Mouse (Mus musculus) frontal cortex, postnatal 10 days (tissue): ENCODE results near the gene Ndufab1.
A peak's percentile ranks its signal among the peaks of the same experiment; 100 is the strongest.
"Not testable (repeated sequence)": the region's sequence is repeated elsewhere in the genome, so short reads cannot be mapped to it uniquely, and the experiment has no call there.

Source experiments
- DNase-seq, 2 experiments: peaks; one replicate each; pipeline ENCODE4 v3.0.0; 2022; ENCODE audit warnings: low spot score in 2 of 2, mixed read lengths in 1 of 2

Ndufab1 gene

DNA sequence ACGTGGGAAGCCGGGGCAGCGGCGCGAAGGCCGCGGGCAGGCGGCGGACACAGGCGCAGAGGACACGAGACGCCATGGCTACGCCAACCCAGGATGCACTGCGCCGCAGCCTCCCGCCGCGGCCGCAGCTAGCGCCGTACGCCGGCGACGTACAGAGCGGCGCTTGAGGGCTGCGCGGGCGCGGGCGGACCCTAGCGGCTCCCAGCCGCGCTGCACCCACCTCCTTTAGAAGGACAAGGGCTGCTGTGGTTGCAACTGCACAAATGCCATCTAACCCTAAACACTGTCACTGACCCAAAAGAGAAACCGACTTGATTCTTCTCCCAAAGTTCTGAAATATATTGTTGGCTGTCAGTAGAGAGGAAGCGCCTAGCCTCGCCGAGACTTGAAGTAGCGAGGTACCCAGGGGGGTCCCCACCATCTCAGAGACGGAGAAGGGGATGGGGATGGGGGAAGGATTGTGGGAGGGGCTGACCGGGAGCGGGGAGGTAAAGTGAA, at the start of gene Ndufab1:
Gene Ndufab1, minus strand, starts transcription at position 140 of the 498 bp plus-strand sequence.
- peak; percentile 71 to 86 for DNase-seq

- no peak for DNase-seq
These were observed 39.3 kb upstream of the Ndufab1 start for GRCm38 (mm10) chr7:122140991-122141390.

- no peak for DNase-seq
These were observed 36.5 kb upstream of the Ndufab1 start for GRCm38 (mm10) chr7:122138190-122138589.

DNA sequence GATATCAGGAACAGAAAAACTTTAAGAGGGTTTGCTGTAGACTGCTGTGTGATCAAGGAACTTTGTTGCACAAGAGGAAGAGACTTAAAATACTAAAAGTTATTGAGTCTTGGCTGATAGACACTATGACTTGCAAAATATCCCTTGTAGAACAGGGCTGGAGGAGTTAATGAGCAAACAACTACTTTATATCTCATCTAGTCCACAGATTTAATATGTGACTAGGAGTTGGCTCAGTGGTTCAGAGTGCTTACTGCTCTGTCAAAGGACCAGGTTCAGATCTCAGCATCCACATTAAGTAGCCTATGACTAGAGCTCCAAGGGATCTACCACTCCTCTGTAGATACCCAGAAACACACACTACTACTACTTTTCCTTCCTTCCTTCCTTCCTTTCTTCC, 35.4 kb upstream of the Ndufab1 start:
- DNase-seq = no peak

- no peak for DNase-seq
These were observed 33.4 kb upstream of the Ndufab1 start for GRCm38 (mm10) chr7:122135070-122135469.

GRCm38 (mm10) chr7:122133338-122133625, 31.6 kb upstream of the Ndufab1 start:
- DNase-seq = no peak

GRCm38 (mm10) chr7:122132497-122133337, 31.0 kb upstream of the Ndufab1 start, which contains the start of the genes Palb2 and Dctn5:
Gene Palb2, minus strand, starts transcription at chr7:122132985.
Gene Dctn5, plus strand, starts transcription at chr7:122133041.
- DNase-seq = peak; percentile 95 to 98

DNA sequence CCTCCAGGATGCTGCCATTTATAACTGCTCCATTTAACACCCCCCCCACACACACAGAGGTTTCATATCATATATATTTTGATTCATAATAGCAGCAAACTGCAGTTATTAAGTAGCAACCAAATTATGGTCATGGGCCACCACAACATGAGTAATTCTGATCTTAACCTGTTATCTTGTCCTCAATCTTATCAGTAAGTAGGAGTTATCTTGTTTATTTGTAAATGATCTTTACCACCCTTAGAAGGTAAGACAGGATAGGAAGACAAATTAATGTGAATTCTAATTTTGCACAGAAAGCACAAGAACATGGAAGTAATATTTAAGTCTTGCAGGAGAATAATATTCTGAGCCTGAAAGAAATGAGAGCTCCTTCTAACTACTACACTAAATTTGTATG, 30.1 kb upstream of the Ndufab1 start:
- DNase-seq = no peak

GRCm38 (mm10) chr7:122126946-122127345, 25.3 kb upstream of the Ndufab1 start:
- DNase-seq = no peak

- DNase-seq = no peak
These were observed 23.9 kb upstream of the Ndufab1 start for GRCm38 (mm10) chr7:122125636-122126035.

- no peak for DNase-seq
These were observed 21.8 kb upstream of the Ndufab1 start for GRCm38 (mm10) chr7:122123518-122123917.

- no peak for DNase-seq
These were observed 6.5 kb upstream of the Ndufab1 start for GRCm38 (mm10) chr7:122108206-122108605.

GRCm38 (mm10) chr7:122101014-122101746, 506 bp downstream of the Ndufab1 start:
- not testable (repeated sequence) for DNase-seq

- no peak for DNase-seq
These were observed 2.5 kb downstream of the Ndufab1 start for GRCm38 (mm10) chr7:122099222-122099621.

DNA sequence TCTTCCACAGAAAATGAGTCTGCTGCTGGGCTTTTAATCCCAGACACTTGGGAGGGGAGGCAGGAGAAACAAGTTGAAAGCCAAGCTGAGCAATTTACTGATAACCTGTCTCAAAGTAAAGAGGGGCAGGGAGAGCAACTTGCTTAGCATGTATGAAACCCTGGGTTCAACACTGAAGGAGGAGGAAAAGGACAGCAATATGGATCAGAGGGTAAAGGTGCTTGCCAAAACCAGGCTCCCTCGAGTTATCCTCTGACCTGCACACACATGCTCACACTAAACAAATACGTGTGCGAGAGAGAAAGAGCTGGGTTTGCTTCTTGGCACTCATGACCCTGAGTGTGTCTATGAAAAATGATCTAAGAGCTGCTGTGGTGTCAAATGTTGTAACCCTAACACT, 3.7 kb downstream of the Ndufab1 start:
- DNase-seq = no peak

- no peak for DNase-seq
These were observed 6.9 kb downstream of the Ndufab1 start for GRCm38 (mm10) chr7:122094564-122095330.

DNA sequence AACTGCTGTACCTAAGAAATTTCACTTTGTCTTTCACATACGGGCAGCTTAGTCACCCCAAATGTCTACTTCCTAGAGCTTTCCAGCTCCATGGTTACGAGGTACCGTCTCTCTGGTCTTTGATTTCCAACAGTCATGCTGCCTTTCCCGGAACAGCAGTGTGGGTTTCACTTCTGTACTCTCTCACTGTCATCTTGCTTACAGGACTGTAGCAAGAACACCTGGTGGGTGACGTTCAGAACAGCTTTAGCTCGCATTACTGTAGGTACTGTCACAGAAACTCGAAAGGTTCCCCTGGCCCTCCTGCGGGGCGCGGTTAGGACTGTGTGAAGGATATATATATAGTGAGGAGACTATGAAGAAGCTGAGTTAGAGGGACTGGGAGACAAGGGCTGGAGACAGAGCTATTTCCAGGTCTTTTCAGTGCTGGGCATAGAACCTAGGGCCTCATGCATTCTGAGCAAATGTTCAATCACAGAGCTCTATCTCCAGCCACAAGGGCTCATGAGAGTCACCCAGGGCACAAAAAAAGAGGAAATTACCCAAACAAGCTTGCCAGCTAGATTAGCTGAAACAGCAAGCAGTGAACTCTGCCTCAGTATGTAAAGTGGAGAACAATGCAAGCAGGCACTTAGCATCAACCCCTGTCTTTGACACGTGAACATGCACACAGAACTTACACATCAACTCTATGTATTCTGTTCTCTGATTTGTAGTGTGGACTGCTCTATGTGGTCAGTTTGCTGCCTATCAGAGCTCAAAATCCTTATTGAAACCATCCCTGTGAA, 14.3 kb downstream of the Ndufab1 start:
- no peak for DNase-seq

- no peak for DNase-seq
These were observed 20.6 kb downstream of the Ndufab1 start for GRCm38 (mm10) chr7:122081071-122081470.

GRCm38 (mm10) chr7:122079798-122080554, 21.7 kb downstream of the Ndufab1 start:
- no peak for DNase-seq

- DNase-seq = no peak
These were observed 27.3 kb downstream of the Ndufab1 start for GRCm38 (mm10) chr7:122074374-122074773.
